ENCODE assay signal across 8 mouse cellular contexts in genomic region chr3:93555878-93556254, GRCm38 (mm10). TPM values are rescaled to one million over a fixed set of nuclear protein-coding genes. Genes with fewer than 3 reads are reported as not detected.
A peak's percentile ranks its signal among the peaks of the same experiment; 100 is the strongest.
DNase-seq lines count a peak whose midpoint lies in the region; ATAC-seq and TF ChIP-seq lines count a peak whose summit lies in the region.

No protein-coding gene starts in this region.

- peak overlapping the region; percentile 79 for H3K9ac ChIP-seq in kidney, embryonic 14.5 days (ENCODE audit: low read depth, low read length)

- H3K27me3 ChIP-seq in testis, adult 2 months (ENCODE audit: control insufficient read depth, insufficient read depth, low read length), result no peaks in the 10 kb centered on the region
- H3K27me3 ChIP-seq in heart, embryonic 10.5 days (ENCODE audit: insufficient read depth, poor library complexity, severe bottlenecking), result no peaks in the 10 kb centered on the region
- H3K27me3 ChIP-seq in kidney, embryonic 14.5 days (ENCODE audit: control insufficient read depth, insufficient read depth, low read length), result no peaks in the 10 kb centered on the region

- DNase-seq in testis, postnatal 10 days (ENCODE audit: low spot score), result no peak
- DNase-seq in embryo, embryonic 9.5 days (ENCODE audit: extremely low spot score), result peak; percentile 33
- DNase-seq in heart, embryonic 10.5 days (ENCODE audit: low spot score), result peak; percentile 84
- peak; percentile 67 for DNase-seq in lung, postnatal 10 days
- peak; percentile 83 for DNase-seq in skeletal muscle tissue, adult 2 months (ENCODE audit: low read depth, low spot score)
- no peak for DNase-seq in right cerebral cortex, postnatal 25 days

- no peaks in the 10 kb centered on the region for H3K36me3 ChIP-seq in testis, adult 2 months (ENCODE audit: control insufficient read depth, insufficient read depth, low read length)
- H3K36me3 ChIP-seq in heart, embryonic 10.5 days, result no peaks in the 10 kb centered on the region
- peaks cover 2% of the 10 kb centered on the region; the same call in 1 of the 2 replicates for H3K36me3 ChIP-seq in kidney, embryonic 14.5 days (ENCODE audit: control insufficient read depth, insufficient read depth, low read length)

- ATAC-seq in kidney, embryonic 14.5 days (ENCODE audit: low FRiP score, low TSS enrichment), result peak; percentile 63; the same call in 1 of the 2 replicates

- peaks cover 8% of the 10 kb centered on the region for H3K4me1 ChIP-seq in testis, adult 2 months (ENCODE audit: control insufficient read depth, insufficient read depth, low read length)
- peaks cover 18% of the 10 kb centered on the region; the same call in 1 of the 2 replicates for H3K4me1 ChIP-seq in heart, embryonic 10.5 days
- peaks cover 12% of the 10 kb centered on the region for H3K4me1 ChIP-seq in kidney, embryonic 14.5 days (ENCODE audit: control insufficient read depth, insufficient read depth, low read length)

- H3K4me3 ChIP-seq in testis, adult 2 months (ENCODE audit: control insufficient read depth, low read depth, low read length), result peak overlapping the region; percentile 73
- peak overlapping the region; percentile 72 for H3K4me3 ChIP-seq in heart, embryonic 10.5 days
- H3K4me3 ChIP-seq in kidney, embryonic 14.5 days (ENCODE audit: low read length), result peak overlapping the region; percentile 67

- H3K27ac ChIP-seq in testis, adult 2 months (ENCODE audit: control insufficient read depth, insufficient read depth, low read depth, low read length), result peak overlapping the region; percentile 76
- H3K27ac ChIP-seq in heart, embryonic 10.5 days, result peak overlapping the region; percentile 89
- H3K27ac ChIP-seq in kidney, embryonic 14.5 days (ENCODE audit: low read depth, low read length), result peak overlapping the region; percentile 72

- TF ChIP-seq CTCF in testis, adult 2 months (IDR thresholded peaks at IDR 0.05; ENCODE audit: control insufficient read depth, insufficient read depth, insufficient replicate concordance, low read depth, low read length), result no peak

- 6% methylated on average over 2 of the region's 2 CpGs for WGBS in heart, embryonic 10.5 days
- WGBS in kidney, embryonic 14.5 days, result 7% methylated on average over 2 of the region's 2 CpGs

- H3K9me3 ChIP-seq in heart, embryonic 10.5 days, result no peaks in the 10 kb centered on the region
- H3K9me3 ChIP-seq in kidney, embryonic 14.5 days (ENCODE audit: control insufficient read depth, low read length), result no peaks in the 10 kb centered on the region

- peak overlapping the region; percentile 90 for H3K4me2 ChIP-seq in kidney, embryonic 14.5 days (replicated peaks; ENCODE audit: low read depth, low read length)

- TF ChIP-seq POLR2A in testis, adult 2 months (IDR thresholded peaks at IDR 0.05; ENCODE audit: control insufficient read depth, low read depth, low read length), result no peak

RNA-seq across cellular contexts. Expression of gene S100a10, which starts 1.0 kb away (rescaled TPM):
- polyA plus RNA-seq in testis, adult 2 months (2012; rRNA removed), result 6.5 and 8.5 TPM in 2 replicates
- polyA plus RNA-seq in heart, embryonic 10.5 days (2016; fragmentation: Nextera tagmentation; extraction: Ambion mirVana), result 192 and 203 TPM in 2 replicates
- polyA plus RNA-seq in kidney, embryonic 14.5 days (2014; fragmentation: Nextera tagmentation; extraction: Ambion mirVana), result 407 and 546 TPM in 2 replicates

RNA-seq across cellular contexts. Expression of gene S100a11, which starts 35.6 kb away (rescaled TPM):
- 22.1 and 26.0 TPM in 2 replicates for polyA plus RNA-seq in testis, adult 2 months (2012; rRNA removed)
- polyA plus RNA-seq in heart, embryonic 10.5 days (2016; fragmentation: Nextera tagmentation; extraction: Ambion mirVana), result 430 and 549 TPM in 2 replicates
- polyA plus RNA-seq in kidney, embryonic 14.5 days (2014; fragmentation: Nextera tagmentation; extraction: Ambion mirVana), result 1,151 and 1,469 TPM in 2 replicates

Comparison
In these comparisons a context has a peak if more than half of its experiments do, and no peak if none do; other contexts are left out.
1. DNase-seq: peak in embryo, embryonic 9.5 days (single experiment), heart, embryonic 10.5 days (single experiment), lung, postnatal 10 days (single experiment) and skeletal muscle tissue, adult 2 months (single experiment); none in testis, postnatal 10 days (single experiment) and right cerebral cortex, postnatal 25 days (single experiment).
2. RNA of gene S100a10, which starts 1.0 kb away (polyA plus RNA-seq): 407 to 546 TPM in kidney, embryonic 14.5 days and 192 to 203 TPM in heart, embryonic 10.5 days; 6.5 to 8.5 TPM in testis, adult 2 months; every median in the first group is over 10 times any median in the second.
3. RNA of gene S100a11, which starts 35.6 kb away (polyA plus RNA-seq): 1,151 to 1,469 TPM in kidney, embryonic 14.5 days and 430 to 549 TPM in heart, embryonic 10.5 days; 22.1 to 26.0 TPM in testis, adult 2 months; every median in the first group is over 10 times any median in the second.
4. Peak in every context shown above with its lines, with median percentiles within 50 percentile points of each other: H3K27ac ChIP-seq and H3K4me3 ChIP-seq.